Mouse (Mus musculus) kidney, embryonic 14.5 days (tissue): ENCODE measurements around the gene Ltbp4. TPM values are rescaled to one million over a fixed set of nuclear protein-coding genes. Genes with fewer than 3 reads are reported as not detected.

Source experiments
- ATAC-seq: fragments of 200-750 bp; cut with Nextera tagmentation; 2 replicates; pipeline ENCODE4 v1.8.0; 2017; ENCODE audit warnings: moderate number of reproducible peaks, mild to moderate bottlenecking, moderate TSS enrichment, moderate library complexity; ENCODE audit not compliant: low FRiP score, low TSS enrichment
- H3K27ac ChIP-seq: fragments of 300-500 bp; sonication (generic); 2 replicates; pipeline ENCODE4 v1.5.1; 2014; ENCODE audit warnings: low read depth, mild to moderate bottlenecking, low read length, moderate library complexity, mixed read lengths
- H3K27me3 ChIP-seq: fragments of 300-500 bp; sonication (generic); 2 replicates; pipeline ENCODE4 v1.6.1; 2014; ENCODE audit warnings: mild to moderate bottlenecking, low read length; ENCODE audit not compliant: control insufficient read depth, insufficient read depth
- H3K36me3 ChIP-seq: fragments of 300-500 bp; sonication (generic); 2 replicates; pipeline ENCODE4 v1.6.1; 2014; ENCODE audit warnings: low read length, mixed read lengths; ENCODE audit not compliant: control insufficient read depth, insufficient read depth
- H3K4me1 ChIP-seq: fragments of 300-500 bp; sonication (generic); 2 replicates; pipeline ENCODE4 v1.6.1; 2014; ENCODE audit warnings: low read length, mixed read lengths; ENCODE audit not compliant: control insufficient read depth, insufficient read depth
- H3K4me2 ChIP-seq: fragments of 300-500 bp; sonication (generic); replicated peaks from 2 replicates; pipeline ENCODE4 v1.6.1; 2014; ENCODE audit warnings: low read depth, mild to moderate bottlenecking, low read length
- H3K4me3 ChIP-seq: fragments of 300-500 bp; sonication (generic); 2 replicates; pipeline ENCODE4 v1.5.1; 2014; ENCODE audit warnings: mild to moderate bottlenecking, low read length
- H3K9ac ChIP-seq: fragments of 300-500 bp; sonication (generic); 2 replicates; pipeline ENCODE4 v1.6.1; 2014; ENCODE audit warnings: low read depth, mild to moderate bottlenecking, low read length, moderate library complexity
- H3K9me3 ChIP-seq: fragments of 300-500 bp; sonication (generic); 2 replicates; pipeline ENCODE4 v1.6.1; 2016; ENCODE audit warnings: low read length; ENCODE audit not compliant: control insufficient read depth
- WGBS: fragments of 180-500 bp; shearing (Covaris S2); extraction: QIAGEN DNeasy Blood & Tissue Kit; methylation state at CpG from one replicate; pipeline ENCODE4 v1.1.7; 2014; 5-methylcytosine and 5-hydroxymethylcytosine counted together
- polyA plus RNA-seq: library from polyadenylated mRNA; unstranded; fragments of >200 nt; fragmentation: Nextera tagmentation; extraction: Ambion mirVana; gene quantifications from 2 replicates; pipeline ENCODE4 v1.2.1, GENCODE M21; 2014

Gene Ltbp4
- polyA plus RNA-seq, 1 experiment from 2014 or later, result 26.0 TPM

GRCm38 (mm10) chr7:27288732-27289131 is 48.8 kb downstream of the Ltbp4 start:
- no peaks in the 10 kb centered on the region for H3K9me3 ChIP-seq
- peaks cover 8% of the 10 kb centered on the region for H3K4me1 ChIP-seq
- H3K36me3 ChIP-seq, result no peaks in the 10 kb centered on the region
- H3K27ac ChIP-seq, result no peak overlapping the region
- H3K9ac ChIP-seq, result no peak overlapping the region
- H3K4me2 ChIP-seq, result no peak overlapping the region
- H3K4me3 ChIP-seq, result no peak overlapping the region
- no peaks in the 10 kb centered on the region for H3K27me3 ChIP-seq
- no peak for ATAC-seq
- WGBS, result 85% methylated on average over 7 of the region's 7 CpGs

DNA sequence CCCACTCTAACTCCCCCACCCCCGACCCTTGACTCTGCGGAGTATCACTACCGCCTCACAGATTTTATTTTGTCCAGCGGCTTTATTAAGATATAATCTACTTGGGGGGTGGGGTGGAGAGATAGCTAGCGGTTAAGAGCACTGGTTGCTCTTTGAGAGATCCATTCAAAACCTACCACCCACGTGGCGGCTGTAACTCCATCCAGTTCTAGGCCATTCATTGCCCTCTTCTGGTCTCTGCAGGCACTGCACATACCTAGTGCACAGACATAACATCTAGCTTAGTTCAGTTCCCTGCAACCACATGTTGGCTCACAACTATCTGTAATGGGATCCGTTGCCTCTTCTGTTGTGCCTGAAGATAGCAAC is 51.8 kb downstream of the Ltbp4 start:
- Histone ChIP-seq H3K27ac (no peak overlapping the region), H3K9ac (no peak overlapping the region), H3K4me2 (peak overlapping the region; percentile 28), H3K36me3 (peaks cover 9% of the 10 kb centered on the region; the same call in 1 of the 2 replicates), H3K4me1 (peaks cover 8% of the 10 kb centered on the region), H3K9me3 (no peaks in the 10 kb centered on the region), H3K4me3 (no peak overlapping the region), H3K27me3 (no peaks in the 10 kb centered on the region)
- ATAC-seq, result peak; percentile 84
- WGBS, result 5% methylated on average over 8 of the region's 8 CpGs

- WGBS, result 2% methylated on average over 28 of the region's 28 CpGs
- H3K27ac ChIP-seq, result no peak overlapping the region; the same call in 1 of the 2 replicates
- H3K4me3 ChIP-seq, result peak overlapping the region; percentile 2
- peak; percentile 56 for ATAC-seq
- peak overlapping the region; percentile 50 for H3K9ac ChIP-seq
- H3K9me3 ChIP-seq, result no peaks in the 10 kb centered on the region
- H3K36me3 ChIP-seq, result peaks cover 12% of the 10 kb centered on the region; the same call in 1 of the 2 replicates
- peaks cover 8% of the 10 kb centered on the region for H3K4me1 ChIP-seq
- H3K27me3 ChIP-seq, result no peaks in the 10 kb centered on the region
- peak overlapping the region; percentile 28 for H3K4me2 ChIP-seq
These were observed 52.4 kb downstream of the Ltbp4 start for GRCm38 (mm10) chr7:27284865-27285697.

DNA sequence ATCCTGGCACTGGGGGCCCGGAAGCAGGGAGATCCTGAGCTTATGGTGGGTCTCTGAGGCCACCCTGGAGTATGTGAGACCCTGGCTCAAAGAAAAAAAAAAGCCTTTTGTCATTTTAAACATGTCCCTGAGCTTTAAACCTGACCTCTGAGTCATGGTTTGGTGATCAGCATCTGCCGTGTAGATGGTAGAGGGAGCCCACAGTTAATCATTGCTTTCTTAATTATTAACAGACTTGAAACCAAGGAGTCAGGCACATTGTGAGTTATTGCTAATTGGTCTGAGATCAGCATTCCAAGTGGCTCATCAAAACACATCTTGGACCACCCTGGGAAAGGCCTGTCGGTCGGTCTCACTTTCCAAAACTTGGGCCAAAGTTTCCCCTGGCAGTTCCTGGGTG is 55.3 kb downstream of the Ltbp4 start:
- H3K27ac ChIP-seq, result peak overlapping the region; percentile 76; the same call in 1 of the 2 replicates
- no peaks in the 10 kb centered on the region for H3K27me3 ChIP-seq
- H3K4me3 ChIP-seq, result no peak overlapping the region
- WGBS, result 31% methylated on average over 4 of the region's 4 CpGs
- no peak overlapping the region for H3K4me2 ChIP-seq
- no peaks in the 10 kb centered on the region for H3K9me3 ChIP-seq
- peaks cover 8% of the 10 kb centered on the region for H3K4me1 ChIP-seq
- peaks cover 35% of the 10 kb centered on the region for H3K36me3 ChIP-seq
- 0 out of 2 replicates have a peak, but pooled peaks have one; percentile 2 for ATAC-seq
- no peak overlapping the region for H3K9ac ChIP-seq

- Histone ChIP-seq H3K4me3 (no peak overlapping the region), H3K27me3 (no peaks in the 10 kb centered on the region), H3K9me3 (no peaks in the 10 kb centered on the region), H3K4me2 (no peak overlapping the region), H3K4me1 (peaks cover 8% of the 10 kb centered on the region), H3K9ac (no peak overlapping the region), H3K27ac (peak overlapping the region; percentile 76; the same call in 1 of the 2 replicates), H3K36me3 (peaks cover 40% of the 10 kb centered on the region)
- WGBS, result 58% methylated on average over 13 of the region's 13 CpGs
- ATAC-seq, result peak; percentile 13; the same call in 1 of the 2 replicates
These were observed 55.8 kb downstream of the Ltbp4 start for GRCm38 (mm10) chr7:27281717-27282116.

DNA sequence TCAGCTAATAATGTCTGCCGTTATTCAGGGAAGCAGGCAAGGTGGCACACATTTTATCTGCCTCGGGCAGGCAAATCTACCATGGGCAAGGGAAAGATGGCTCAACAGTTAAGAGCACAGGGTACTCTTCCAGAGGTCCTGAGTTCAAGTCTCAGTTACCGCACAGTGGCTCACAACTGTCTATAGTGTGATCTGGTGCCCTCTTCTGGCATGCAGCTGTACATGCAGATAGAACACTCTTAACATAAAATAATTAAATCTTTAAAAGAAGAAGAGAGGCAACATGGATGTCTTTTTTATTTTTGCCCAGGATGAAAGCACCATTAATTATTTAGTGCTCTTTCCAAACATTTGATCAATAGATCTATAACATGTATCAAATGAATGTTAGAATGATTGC is 60.3 kb downstream of the Ltbp4 start:
- no peak for ATAC-seq
- Histone ChIP-seq H3K4me3 (no peak overlapping the region), H3K36me3 (peaks cover 60% of the 10 kb centered on the region), H3K9me3 (no peaks in the 10 kb centered on the region), H3K27me3 (no peaks in the 10 kb centered on the region), H3K9ac (no peak overlapping the region), H3K27ac (no peak overlapping the region), H3K4me1 (no peaks in the 10 kb centered on the region), H3K4me2 (no peak overlapping the region)
- WGBS, result 90% methylated on average over 3 of the region's 3 CpGs

GRCm38 (mm10) chr7:27276021-27276420 is 61.5 kb downstream of the Ltbp4 start:
- WGBS, result 57% methylated on average over 7 of the region's 7 CpGs
- Histone ChIP-seq H3K4me1 (no peaks in the 10 kb centered on the region), H3K9me3 (no peaks in the 10 kb centered on the region), H3K27me3 (no peaks in the 10 kb centered on the region), H3K9ac (no peak overlapping the region), H3K4me2 (no peak overlapping the region), H3K4me3 (no peak overlapping the region), H3K36me3 (peaks cover 59% of the 10 kb centered on the region), H3K27ac (no peak overlapping the region)
- ATAC-seq, result no peak

GRCm38 (mm10) chr7:27274916-27275315 is 62.6 kb downstream of the Ltbp4 start:
- no peak for ATAC-seq
- Histone ChIP-seq H3K4me1 (no peaks in the 10 kb centered on the region), H3K27ac (no peak overlapping the region), H3K36me3 (peaks cover 58% of the 10 kb centered on the region), H3K27me3 (no peaks in the 10 kb centered on the region), H3K4me2 (no peak overlapping the region), H3K9ac (no peak overlapping the region), H3K4me3 (no peak overlapping the region; the same call in 1 of the 2 replicates), H3K9me3 (no peaks in the 10 kb centered on the region)
- WGBS, result 88% methylated on average over 4 of the region's 4 CpGs

- WGBS, result 49% methylated on average over 32 of the region's 32 CpGs
- Histone ChIP-seq H3K4me1 (no peaks in the 10 kb centered on the region), H3K4me2 (no peak overlapping the region), H3K27ac (no peak overlapping the region), H3K27me3 (no peaks in the 10 kb centered on the region), H3K4me3 (no peak overlapping the region), H3K9ac (no peak overlapping the region), H3K36me3 (peaks cover 55% of the 10 kb centered on the region; the same call in 1 of the 2 replicates), H3K9me3 (no peaks in the 10 kb centered on the region)
- peak; percentile 30; the same call in 1 of the 2 replicates for ATAC-seq
These were observed 63.6 kb downstream of the Ltbp4 start for GRCm38 (mm10) chr7:27273739-27274351.
